Mouse (Mus musculus) hindbrain, embryonic 14.5 days (tissue): ENCODE results near the gene Dazap2. TPM values are rescaled to one million over a fixed set of nuclear protein-coding genes. Genes with fewer than 3 reads are reported as not detected.

Source experiments
- ATAC-seq: fragments of 200-750 bp; cut with Nextera tagmentation; 2 replicates; pipeline ENCODE4 v1.8.0; 2017; ENCODE audit warnings: moderate number of reproducible peaks, mild to moderate bottlenecking, moderate TSS enrichment, moderate library complexity; ENCODE audit not compliant: low FRiP score
- DNase-seq: peaks from one replicate; pipeline ENCODE4 v3.0.0-alpha.2; 2015; ENCODE audit warnings: low spot score
- H3K27ac ChIP-seq: fragments of 300-500 bp; sonication (generic); 2 replicates; pipeline ENCODE4 v1.5.1; 2014; ENCODE audit warnings: mild to moderate bottlenecking, moderate library complexity
- H3K27me3 ChIP-seq: fragments of 300-500 bp; sonication (generic); 2 replicates; pipeline ENCODE4 v1.6.1; 2014; ENCODE audit warnings: mild to moderate bottlenecking, low read length, mixed read lengths; ENCODE audit not compliant: control insufficient read depth, insufficient read depth
- H3K36me3 ChIP-seq: fragments of 300-500 bp; sonication (generic); replicated peaks from 2 replicates; pipeline ENCODE4 v1.6.1; 2014; ENCODE audit not compliant: control insufficient read depth, insufficient read depth
- H3K4me1 ChIP-seq: fragments of 300-500 bp; sonication (generic); replicated peaks from 2 replicates; pipeline ENCODE4 v1.6.1; 2014; ENCODE audit warnings: antibody characterized with exemption, low read length, mixed read lengths; ENCODE audit not compliant: control insufficient read depth, insufficient read depth
- H3K4me2 ChIP-seq: fragments of 300-500 bp; sonication (generic); replicated peaks from 2 replicates; pipeline ENCODE4 v1.6.1; 2014; ENCODE audit warnings: mild to moderate bottlenecking, moderate library complexity
- H3K4me3 ChIP-seq: fragments of 300-500 bp; sonication (generic); replicated peaks from 2 replicates; pipeline ENCODE4 v1.5.1; 2014; ENCODE audit warnings: mild to moderate bottlenecking, low read length
- H3K9ac ChIP-seq: fragments of 300-500 bp; sonication (generic); 2 replicates; pipeline ENCODE4 v1.6.1; 2014
- H3K9me3 ChIP-seq: fragments of 300-500 bp; sonication (generic); 2 replicates; pipeline ENCODE4 v1.6.1; 2016; ENCODE audit warnings: low read length; ENCODE audit not compliant: control insufficient read depth
- WGBS: fragments of 180-500 bp; shearing (Covaris S2); extraction: QIAGEN DNeasy Blood & Tissue Kit; methylation state at CpG from one replicate; pipeline ENCODE4 v1.1.7; 2014; 5-methylcytosine and 5-hydroxymethylcytosine counted together
- polyA plus RNA-seq: library from polyadenylated mRNA; unstranded; fragments of >200 nt; fragmentation: Nextera tagmentation; extraction: Ambion mirVana; gene quantifications from 2 replicates; pipeline ENCODE4 v1.2.1, GENCODE M21; 2014

The Dazap2 gene
- polyA plus RNA-seq, 1 experiment from 2014 or later = 140 TPM

GRCm38 (mm10) chr15:100580108-100580507 lies 35.0 kb upstream of the Dazap2 start:
- no peaks in the 10 kb centered on the region for H3K27me3 ChIP-seq
- no peak overlapping the region for H3K9ac ChIP-seq
- H3K4me1 ChIP-seq = no peaks in the 10 kb centered on the region
- no peak overlapping the region for H3K4me2 ChIP-seq
- no peak overlapping the region for H3K27ac ChIP-seq
- DNase-seq (no peak), ATAC-seq (no peak)
- peaks cover 84% of the 10 kb centered on the region for H3K36me3 ChIP-seq
- WGBS = 90% methylated on average over 10 of the region's 10 CpGs
- H3K9me3 ChIP-seq = no peaks in the 10 kb centered on the region
- H3K4me3 ChIP-seq = no peak overlapping the region

- peaks cover 81% of the 10 kb centered on the region for H3K36me3 ChIP-seq
- no peaks in the 10 kb centered on the region for H3K27me3 ChIP-seq
- WGBS = 96% methylated on average over 16 of the region's 16 CpGs
- DNase-seq (no peak), ATAC-seq (no peak)
- no peaks in the 10 kb centered on the region for H3K9me3 ChIP-seq
- no peak overlapping the region for H3K9ac ChIP-seq
- no peak overlapping the region for H3K27ac ChIP-seq
- H3K4me1 ChIP-seq = no peaks in the 10 kb centered on the region
- H3K4me2 ChIP-seq = no peak overlapping the region
- H3K4me3 ChIP-seq = no peak overlapping the region
Observed at GRCm38 (mm10) chr15:100585931-100586330, 29.2 kb upstream of the Dazap2 start.

DNA sequence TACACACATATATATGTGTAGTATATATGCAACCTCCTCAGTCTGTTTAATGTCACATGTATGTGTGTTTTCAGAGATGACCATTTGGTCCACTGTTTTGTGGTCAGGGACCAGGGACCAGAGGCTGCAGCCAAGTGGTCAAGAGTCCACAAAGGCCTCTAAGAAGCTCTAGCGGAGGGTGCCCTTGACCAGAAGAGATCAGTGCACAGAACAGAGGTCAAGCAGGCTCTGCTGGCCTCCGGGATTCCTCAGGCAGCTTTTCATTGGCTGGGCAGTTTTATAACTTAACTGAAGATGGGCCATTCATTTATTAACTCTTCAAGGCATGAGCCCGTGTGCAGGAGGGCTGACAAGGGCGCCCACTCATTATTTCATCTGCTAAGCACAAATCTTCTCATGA lies 28.0 kb upstream of the Dazap2 start:
- no peak overlapping the region for H3K4me2 ChIP-seq
- no peak overlapping the region for H3K27ac ChIP-seq
- 83% methylated on average over 4 of the region's 4 CpGs for WGBS
- H3K36me3 ChIP-seq = peaks cover 84% of the 10 kb centered on the region
- no peak overlapping the region for H3K9ac ChIP-seq
- no peak for ATAC-seq
- H3K9me3 ChIP-seq = no peaks in the 10 kb centered on the region
- DNase-seq = no peak
- no peaks in the 10 kb centered on the region for H3K27me3 ChIP-seq
- no peak overlapping the region for H3K4me3 ChIP-seq
- no peaks in the 10 kb centered on the region for H3K4me1 ChIP-seq

GRCm38 (mm10) chr15:100588297-100588696 lies 26.9 kb upstream of the Dazap2 start:
- DNase-seq = no peak
- Histone ChIP-seq H3K27me3 (no peaks in the 10 kb centered on the region), H3K4me1 (no peaks in the 10 kb centered on the region), H3K27ac (no peak overlapping the region), H3K36me3 (peaks cover 72% of the 10 kb centered on the region), H3K4me3 (no peak overlapping the region), H3K4me2 (no peak overlapping the region), H3K9me3 (no peaks in the 10 kb centered on the region), H3K9ac (no peak overlapping the region)
- ATAC-seq = no peak
- WGBS = 80% methylated on average over 6 of the region's 6 CpGs

- Histone ChIP-seq H3K4me1 (no peaks in the 10 kb centered on the region), H3K9ac (no peak overlapping the region), H3K9me3 (no peaks in the 10 kb centered on the region), H3K27me3 (no peaks in the 10 kb centered on the region), H3K4me3 (no peak overlapping the region), H3K4me2 (no peak overlapping the region), H3K36me3 (peaks cover 60% of the 10 kb centered on the region), H3K27ac (no peak overlapping the region)
- DNase-seq = no peak
- ATAC-seq = no peak
- WGBS = 81% methylated on average over 8 of the region's 8 CpGs
Observed at GRCm38 (mm10) chr15:100590436-100590835, 24.7 kb upstream of the Dazap2 start.

GRCm38 (mm10) chr15:100592817-100593216 lies 22.3 kb upstream of the Dazap2 start:
- no peaks in the 10 kb centered on the region for H3K4me1 ChIP-seq
- H3K36me3 ChIP-seq = peaks cover 37% of the 10 kb centered on the region
- H3K27ac ChIP-seq = no peak overlapping the region
- H3K9ac ChIP-seq = no peak overlapping the region
- 89% methylated on average over 6 of the region's 6 CpGs for WGBS
- ATAC-seq = no peak
- no peaks in the 10 kb centered on the region for H3K27me3 ChIP-seq
- H3K4me2 ChIP-seq = no peak overlapping the region
- H3K4me3 ChIP-seq = no peak overlapping the region
- no peaks in the 10 kb centered on the region for H3K9me3 ChIP-seq
- DNase-seq = no peak

DNA sequence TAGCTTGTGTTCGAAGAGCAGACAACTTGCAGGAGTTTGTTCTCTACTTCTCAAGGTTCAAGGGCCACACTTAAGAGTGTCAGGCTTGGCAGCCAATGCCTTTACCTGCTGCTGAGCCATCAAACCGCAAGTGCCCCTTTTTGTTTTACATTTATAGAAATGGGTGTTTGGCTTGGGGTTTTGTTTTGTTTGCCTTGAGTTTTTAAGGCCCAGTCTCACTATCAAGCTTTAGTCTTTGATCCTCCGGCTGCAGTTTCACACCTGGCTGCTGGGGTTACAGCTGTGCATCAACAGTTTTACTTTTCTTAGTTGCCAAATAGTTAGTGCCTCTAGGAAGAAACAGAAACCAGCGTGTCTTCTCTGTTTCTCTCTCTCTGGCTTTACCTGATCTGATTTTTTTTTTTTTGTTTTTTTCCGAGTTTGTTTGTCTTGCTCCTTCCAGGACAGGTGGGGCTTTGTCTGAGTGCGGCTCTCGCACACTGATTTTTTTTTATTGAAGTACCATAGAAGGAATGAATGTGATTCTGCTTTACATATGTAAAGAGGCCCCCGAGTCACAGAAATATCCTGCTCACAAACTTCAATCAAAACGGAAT lies 16.8 kb upstream of the Dazap2 start:
- no peaks in the 10 kb centered on the region for H3K36me3 ChIP-seq
- peak overlapping the region; percentile 73 for H3K4me3 ChIP-seq
- H3K9ac ChIP-seq = peak overlapping the region; percentile 95
- DNase-seq (no peak), ATAC-seq (no peak)
- no peaks in the 10 kb centered on the region for H3K9me3 ChIP-seq
- H3K4me2 ChIP-seq = peak overlapping the region; percentile 88
- H3K27me3 ChIP-seq = no peaks in the 10 kb centered on the region
- 27% methylated on average over 9 of the region's 9 CpGs for WGBS
- peak overlapping the region; percentile 83 for H3K27ac ChIP-seq
- peaks cover 12% of the 10 kb centered on the region; the same call in 1 of the 2 replicates for H3K4me1 ChIP-seq

DNA sequence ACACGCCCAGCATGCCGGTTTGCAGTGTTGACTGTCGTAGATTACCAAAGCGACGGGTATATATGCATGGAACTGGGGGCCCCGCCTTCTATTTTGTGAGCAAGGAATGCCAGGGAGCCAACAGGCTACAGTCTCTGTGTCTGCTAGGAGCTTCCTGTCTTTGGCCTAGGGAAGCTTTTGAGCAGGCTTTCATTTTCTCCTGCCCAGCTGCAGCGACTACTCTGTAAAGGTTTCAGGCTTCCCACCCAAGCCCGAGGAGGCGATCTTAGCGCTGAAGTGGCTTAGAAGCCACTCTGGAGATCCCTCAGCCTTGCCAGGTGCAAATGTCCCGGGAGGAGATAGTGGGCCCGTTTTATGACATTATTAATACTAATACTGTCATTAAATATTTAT lies 16.3 kb upstream of the Dazap2 start:
- Histone ChIP-seq H3K9ac (peak overlapping the region; percentile 95), H3K27ac (peak overlapping the region; percentile 83), H3K27me3 (no peaks in the 10 kb centered on the region), H3K4me2 (peak overlapping the region; percentile 88), H3K9me3 (no peaks in the 10 kb centered on the region), H3K4me3 (peak overlapping the region; percentile 73), H3K4me1 (peaks cover 12% of the 10 kb centered on the region; the same call in 1 of the 2 replicates), H3K36me3 (no peaks in the 10 kb centered on the region)
- DNase-seq (peak; percentile 65), ATAC-seq (peak; percentile 26; the same call in 1 of the 2 replicates)
- WGBS = 1% methylated on average over 12 of the region's 12 CpGs

- no peaks in the 10 kb centered on the region for H3K36me3 ChIP-seq
- H3K9ac ChIP-seq = peak within 1 kb of the TSS; percentile 95
- H3K27ac ChIP-seq = peak within 1 kb of the TSS; percentile 83
- H3K4me3 ChIP-seq = peak within 1 kb of the TSS; percentile 73
- H3K9me3 ChIP-seq = no peaks in the 10 kb centered on the region
- peaks cover 12% of the 10 kb centered on the region; the same call in 1 of the 2 replicates for H3K4me1 ChIP-seq
- H3K4me2 ChIP-seq = peak within 1 kb of the TSS; percentile 88
- peak; percentile 36 for DNase-seq
- peak; percentile 78 for ATAC-seq
- no peaks in the 10 kb centered on the region for H3K27me3 ChIP-seq
- WGBS = 2% methylated on average over 58 of the region's 76 CpGs
Observed at GRCm38 (mm10) chr15:100599276-100600046, 15.7 kb upstream of the Dazap2 start, which contains the start of gene Pou6f1. Pou6f1 (minus strand) TSS chr15:100599984.
